Mouse (Mus musculus): Measurements from ENCODE around the gene Ms4a7. TPM values are rescaled to one million over a fixed set of nuclear protein-coding genes. Genes with fewer than 3 reads are reported as not detected.

Ms4a7 gene
- polyA plus RNA-seq, 1 experiment, result 7.5 TPM

- DNase-seq (ENCODE audit: low read depth in 1 of 2, low spot score in 2 of 2), result no peak
- no peaks in the 10 kb centered on the region for H3K27me3 ChIP-seq (ENCODE audit: control insufficient read depth, insufficient read depth, low read length)
- no peak overlapping the region for H3K4me3 ChIP-seq (ENCODE audit: extremely low read depth, insufficient read depth, insufficient read length)
- WGBS, result 85% methylated on average over 3 of the region's 3 CpGs
- H3K36me3 ChIP-seq (ENCODE audit: control insufficient read depth, insufficient read depth, low read length), result no peaks in the 10 kb centered on the region
- H3K4me1 ChIP-seq (ENCODE audit: control insufficient read depth, insufficient read depth, insufficient read length), result no peaks in the 10 kb centered on the region
- TF ChIP-seq CTCF (IDR thresholded peaks at IDR 0.05; ENCODE audit: extremely low read depth, insufficient read depth, insufficient read length, insufficient replicate concordance), result no peak
- H3K27ac ChIP-seq (ENCODE audit: insufficient read depth, low read length), result no peak overlapping the region
Observed at GRCm38 (mm10) chr19:11280223-11280622, 55.7 kb downstream of the Ms4a7 start.

- TF ChIP-seq CTCF (IDR thresholded peaks at IDR 0.05; ENCODE audit: extremely low read depth, insufficient read depth, insufficient read length, insufficient replicate concordance) (no peak), POLR2A (IDR thresholded peaks at IDR 0.05; ENCODE audit: low read depth, low read length) (no peak)
- Histone ChIP-seq H3K4me1 (ENCODE audit: control insufficient read depth, insufficient read depth, insufficient read length) (no peaks in the 10 kb centered on the region), H3K36me3 (ENCODE audit: control insufficient read depth, insufficient read depth, low read length) (no peaks in the 10 kb centered on the region), H3K27me3 (ENCODE audit: control insufficient read depth, insufficient read depth, low read length) (no peaks in the 10 kb centered on the region), H3K27ac (ENCODE audit: insufficient read depth, low read length) (no peak overlapping the region), H3K4me3 (ENCODE audit: extremely low read depth, insufficient read depth, insufficient read length) (no peak overlapping the region)
- 85% methylated on average over 5 of the region's 5 CpGs for WGBS
- DNase-seq (ENCODE audit: low read depth in 1 of 2, low spot score in 2 of 2), result no peak
Observed at GRCm38 (mm10) chr19:11276431-11276830, 59.5 kb downstream of the Ms4a7 start.

Other genes with a start within 250 kb of the Ms4a7 start
- not detected in 2 replicates for gene 1700017D01Rik, start 205.3 kb downstream of the Ms4a7 start, polyA plus RNA-seq (2012; rRNA removed)
- gene 1700025F22Rik, start 170.8 kb downstream of the Ms4a7 start, polyA plus RNA-seq (2012; rRNA removed), result not detected in 2 replicates
- not detected in 2 replicates for gene Ms4a13, start 139.4 kb downstream of the Ms4a7 start, polyA plus RNA-seq (2012; rRNA removed)
- not detected in 2 replicates for gene Ms4a12, start 103.7 kb downstream of the Ms4a7 start, polyA plus RNA-seq (2012; rRNA removed)
- 28.9 and 38.4 TPM in 2 replicates for gene Ms4a1, start 69.9 kb downstream of the Ms4a7 start, polyA plus RNA-seq (2012; rRNA removed)
- not detected in 2 replicates for gene Ms4a5, start 52.3 kb downstream of the Ms4a7 start, polyA plus RNA-seq (2012; rRNA removed)
- 0.15 and 0.48 TPM in 2 replicates for gene Ms4a14, start 21.7 kb downstream of the Ms4a7 start, polyA plus RNA-seq (2012; rRNA removed)
- 0.45 and 0.83 TPM in 2 replicates for gene Ms4a4a, start 39.4 kb upstream of the Ms4a7 start, polyA plus RNA-seq (2012; rRNA removed)
- 8.5 and 9.4 TPM in 2 replicates for gene Ms4a4c, start 68.6 kb upstream of the Ms4a7 start, polyA plus RNA-seq (2012; rRNA removed)
- gene Ms4a4b, start 107.4 kb upstream of the Ms4a7 start, polyA plus RNA-seq (2012; rRNA removed), result 44.9 and 62.0 TPM in 2 replicates
- 8.9 and 12.2 TPM in 2 replicates for gene Ms4a6c, start 133.2 kb upstream of the Ms4a7 start, polyA plus RNA-seq (2012; rRNA removed)
- gene Gm8369, start 149.8 kb upstream of the Ms4a7 start, polyA plus RNA-seq (2012; rRNA removed), result 35.9 and 38.1 TPM in 2 replicates
- 27.9 and 34.8 TPM in 2 replicates for gene Ms4a6b, start 180.4 kb upstream of the Ms4a7 start, polyA plus RNA-seq (2012; rRNA removed)
- 8.6 and 10.2 TPM in 2 replicates for gene Ms4a4d, start 200.7 kb upstream of the Ms4a7 start, polyA plus RNA-seq (2012; rRNA removed)

Data from spleen, adult 2 months (tissue).